Mouse (Mus musculus) lung, adult 2 months (tissue): ENCODE data around the gene CK137956.

Experiments
- CTCF ChIP-seq: fragments of 200-500 bp; IDR thresholded peaks from 2 replicates; pipeline ENCODE4 v1.5.1; 2011; ENCODE audit warnings: mild to moderate bottlenecking, low read length, control low read depth; ENCODE audit not compliant: insufficient read depth
- POLR2A ChIP-seq: fragments of 200-500 bp; IDR thresholded peaks from 2 replicates; pipeline ENCODE4 v1.6.1; 2011; ENCODE audit warnings: low read depth, mild to moderate bottlenecking, control low read depth, low read length, borderline replicate concordance; ENCODE audit errors: extremely low read depth

DNA sequence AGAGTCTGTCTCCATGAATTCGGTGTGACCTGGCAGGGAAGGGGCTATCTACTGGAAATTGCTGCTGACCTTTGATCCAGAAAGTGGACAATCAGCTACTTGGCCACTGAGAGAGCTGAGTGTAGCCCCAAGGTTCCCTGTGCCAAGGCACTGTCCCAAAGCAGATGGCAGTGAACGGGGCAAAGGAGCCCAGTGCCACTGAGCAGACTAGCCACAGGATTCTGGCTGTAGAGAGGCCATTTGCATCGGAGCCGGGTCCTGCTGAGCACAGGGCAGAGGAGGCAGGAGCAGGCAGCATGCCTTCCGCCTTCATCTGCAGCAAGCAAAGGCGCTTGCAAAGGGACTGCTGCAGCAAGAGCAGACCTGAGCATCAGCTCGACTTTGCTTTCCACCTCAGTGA, 1.6 kb downstream of the CK137956 start:
- no peak for TF ChIP-seq POLR2A
- no peak for TF ChIP-seq CTCF
